Mouse (Mus musculus): ENCODE results near the gene Shisal2a. TPM values are rescaled to one million over a fixed set of nuclear protein-coding genes. Genes with fewer than 3 reads are reported as not detected.

Gene Shisal2a
- total and polyA plus RNA-seq, 3 experiments = not detected

- Histone ChIP-seq H3K4me3 (replicated peaks in 1 of 3; ENCODE audit: low read depth in 2 of 3, low read length in 2 of 3, poor library complexity in 1 of 3) (no peak overlapping the region), H3K36me3 (replicated peaks in 1 of 2; ENCODE audit: control insufficient read depth in 1 of 2, insufficient read depth in 1 of 2, low read length in 1 of 2) (peaks cover 24 to 76% of the 10 kb centered on the region in 2 experiments), H3K4me2 (ENCODE audit: insufficient read depth, low read depth, poor library complexity, severe bottlenecking) (no peak overlapping the region), H3K9ac (ENCODE audit: insufficient read depth, low read depth) (no peak overlapping the region), H3K4me1 (ENCODE audit: control insufficient read depth in 1 of 2, insufficient read depth in 2 of 2) (peaks cover 0 to 4% of the 10 kb centered on the region in 2 experiments; a peak in 1 of 4 replicates), H3K9me3 (replicated peaks; ENCODE audit: low read length) (no peaks in the 10 kb centered on the region), H3K27me3 (replicated peaks) (no peaks in the 10 kb centered on the region), H3K79me2 (replicated peaks; ENCODE audit: control insufficient read depth, extremely low read depth, insufficient read depth, poor library complexity, severe bottlenecking) (0 out of 2 replicates have a peak, but pooled peaks cover 1% of the 10 kb centered on the region), H3K27ac (ENCODE audit: insufficient read depth, low read depth) (no peak overlapping the region)
- in situ Hi-C loops (cut with MboI; ENCODE audit: low pct_ligation_motif_present, low pct_unique_long_range_greater_than_20kb, low sequenced_read_pairs) (loop anchor here (25.0 kb wide), 1 partner anchor 224 kb away; no protein-coding TSS in a partner anchor), dilution Hi-C loops (cut with MboI; ENCODE audit: extremely low pct_ligation_motif_present, extremely low pct_unique_long_range_greater_than_20kb, low sequenced_read_pairs) (no loop called here)
- DNase-seq (ENCODE audit: extremely low read depth) = no peak
- TF ChIP-seq MXI1 (IDR thresholded peaks at IDR 0.05; ENCODE audit: low read depth, low read length) (no peak), POLR2A (IDR thresholded peaks at IDR 0.05; ENCODE audit: low read depth, low read length) (no peak), MAFK (IDR thresholded peaks at IDR 0.05; ENCODE audit: insufficient replicate concordance, low read length) (no peak), KAT2A (IDR thresholded peaks at IDR 0.05; ENCODE audit: insufficient replicate concordance, low read length) (no peak)
Observed at GRCm38 (mm10) chr4:108337817-108338216, 45.3 kb downstream of the Shisal2a start.

DNA sequence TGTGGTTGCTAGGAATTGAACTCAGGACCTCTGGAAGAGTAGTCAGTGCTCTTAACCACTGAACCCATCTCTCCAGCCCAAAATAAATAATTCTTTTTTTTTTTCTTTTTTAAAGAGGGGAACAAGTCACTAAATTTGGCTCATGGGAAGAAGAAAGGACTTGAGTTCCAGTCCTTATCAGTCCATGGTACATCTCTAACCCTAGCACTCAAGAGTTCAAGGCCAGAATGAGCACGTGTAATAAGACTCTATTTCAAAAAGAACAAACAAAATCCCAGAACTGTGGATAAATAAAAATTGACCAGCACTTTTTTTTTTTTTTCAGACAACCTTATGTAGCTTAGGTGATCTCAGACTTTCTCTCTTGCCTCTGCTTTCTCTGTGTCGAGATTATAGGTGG is 46.4 kb downstream of the Shisal2a start:
- Histone ChIP-seq H3K4me3 (replicated peaks in 1 of 3; ENCODE audit: low read depth in 2 of 3, low read length in 2 of 3, poor library complexity in 1 of 3) (no peak overlapping the region), H3K79me2 (replicated peaks; ENCODE audit: control insufficient read depth, extremely low read depth, insufficient read depth, poor library complexity, severe bottlenecking) (0 out of 2 replicates have a peak, but pooled peaks cover 1% of the 10 kb centered on the region), H3K36me3 (replicated peaks in 1 of 2; ENCODE audit: control insufficient read depth in 1 of 2, insufficient read depth in 1 of 2, low read length in 1 of 2) (peaks cover 29 to 79% of the 10 kb centered on the region in 2 experiments), H3K27me3 (replicated peaks) (no peaks in the 10 kb centered on the region), H3K9ac (ENCODE audit: insufficient read depth, low read depth) (no peak overlapping the region), H3K4me2 (ENCODE audit: insufficient read depth, low read depth, poor library complexity, severe bottlenecking) (no peak overlapping the region), H3K9me3 (replicated peaks; ENCODE audit: low read length) (no peaks in the 10 kb centered on the region), H3K27ac (ENCODE audit: insufficient read depth, low read depth) (no peak overlapping the region), H3K4me1 (ENCODE audit: control insufficient read depth in 1 of 2, insufficient read depth in 2 of 2) (peaks cover 0 to 4% of the 10 kb centered on the region in 2 experiments; a peak in 1 of 4 replicates)
- dilution Hi-C loops (cut with MboI; ENCODE audit: extremely low pct_ligation_motif_present, extremely low pct_unique_long_range_greater_than_20kb, low sequenced_read_pairs) (no loop called here), in situ Hi-C loops (cut with MboI; ENCODE audit: low pct_ligation_motif_present, low pct_unique_long_range_greater_than_20kb, low sequenced_read_pairs) (loop anchor here (25.0 kb wide), 1 partner anchor 226 kb away; no protein-coding TSS in a partner anchor)
- no peak for TF ChIP-seq MAX (IDR thresholded peaks at IDR 0.05; ENCODE audit: low read length)
- TF ChIP-seq ZKSCAN1 (IDR thresholded peaks at IDR 0.05; ENCODE audit: borderline replicate concordance, low read depth, low read length) = no peak
- TF ChIP-seq ETS1 (conservative IDR thresholded peaks at IDR 0.05; ENCODE audit: low read depth, low read length) = no peak
- no peak for TF ChIP-seq BHLHE40 (IDR thresholded peaks at IDR 0.05; ENCODE audit: low read depth, low read length)
- no peak for TF ChIP-seq KAT2A (IDR thresholded peaks at IDR 0.05; ENCODE audit: insufficient replicate concordance, low read length)
- no peak for TF ChIP-seq ZMIZ1 (IDR thresholded peaks at IDR 0.05; ENCODE audit: low read depth, low read length)
- no peak for TF ChIP-seq RAD21 (IDR thresholded peaks at IDR 0.05; ENCODE audit: low read depth, low read length)
- no peak for TF ChIP-seq POLR2A (IDR thresholded peaks at IDR 0.05; ENCODE audit: low read depth, low read length)
- TF ChIP-seq SIN3A (IDR thresholded peaks at IDR 0.05; ENCODE audit: low read length) = no peak
- TF ChIP-seq UBTF (IDR thresholded peaks at IDR 0.05; ENCODE audit: low read depth, low read length) = no peak
- TF ChIP-seq E2F4 (IDR thresholded peaks at IDR 0.05; ENCODE audit: insufficient replicate concordance, low read depth, low read length) = no peak
- TF ChIP-seq TCF12 (IDR thresholded peaks at IDR 0.05; ENCODE audit: low read depth, low read length) = no peak
- no peak for TF ChIP-seq POLR2AphosphoS2 (IDR thresholded peaks at IDR 0.05; ENCODE audit: low read depth, low read length)
- TF ChIP-seq JUN (IDR thresholded peaks at IDR 0.05; ENCODE audit: insufficient read depth, low read depth, low read length) = no peak
- no peak for DNase-seq (ENCODE audit: extremely low read depth)

Data from CH12.LX (cell line).